Mouse (Mus musculus) urinary bladder, postnatal 25 days (tissue): ENCODE results near the gene Rpl7l1.
A peak's percentile ranks its signal among the peaks of the same experiment; 100 is the strongest.
"Not testable (repeated sequence)": the region's sequence is repeated elsewhere in the genome, so short reads cannot be mapped to it uniquely, and the experiment has no call there.

Source experiments
- DNase-seq: peaks from one replicate; pipeline ENCODE4 v3.0.0; 2022; ENCODE audit warnings: low spot score

Rpl7l1 gene

GRCm38 (mm10) chr17:46782341-46783221 lies at the start of gene Rpl7l1:
Gene Rpl7l1, minus strand, starts transcription at chr17:46782672.
- peak; percentile 90 for DNase-seq

- no peak for DNase-seq
Observed at GRCm38 (mm10) chr17:46829856-46830535, 47.5 kb upstream of the Rpl7l1 start.

- no peak for DNase-seq
Observed at GRCm38 (mm10) chr17:46828935-46829334, 46.5 kb upstream of the Rpl7l1 start.

- no peak for DNase-seq
Observed at GRCm38 (mm10) chr17:46823091-46823490, 40.6 kb upstream of the Rpl7l1 start.

GRCm38 (mm10) chr17:46820628-46821027 lies 38.2 kb upstream of the Rpl7l1 start:
- no peak for DNase-seq

GRCm38 (mm10) chr17:46817734-46818158 lies 35.3 kb upstream of the Rpl7l1 start:
- no peak for DNase-seq

- DNase-seq, result no peak
Observed at GRCm38 (mm10) chr17:46816306-46816705, 33.8 kb upstream of the Rpl7l1 start.

GRCm38 (mm10) chr17:46814497-46814896 lies 32.0 kb upstream of the Rpl7l1 start:
- DNase-seq, result no peak

GRCm38 (mm10) chr17:46813637-46814036 lies 31.2 kb upstream of the Rpl7l1 start:
- DNase-seq, result no peak

- DNase-seq, result no peak
Observed at GRCm38 (mm10) chr17:46812442-46812841, 30.0 kb upstream of the Rpl7l1 start.

- no peak for DNase-seq
Observed at GRCm38 (mm10) chr17:46810672-46811071, 28.2 kb upstream of the Rpl7l1 start.

- no peak for DNase-seq
Observed at GRCm38 (mm10) chr17:46809131-46809830, 26.8 kb upstream of the Rpl7l1 start.

GRCm38 (mm10) chr17:46808376-46808775 lies 25.9 kb upstream of the Rpl7l1 start:
- no peak for DNase-seq

GRCm38 (mm10) chr17:46801761-46802160 lies 19.3 kb upstream of the Rpl7l1 start:
- no peak for DNase-seq

- no peak for DNase-seq
Observed at GRCm38 (mm10) chr17:46799680-46800079, 17.2 kb upstream of the Rpl7l1 start.

GRCm38 (mm10) chr17:46797386-46797785 lies 14.9 kb upstream of the Rpl7l1 start:
- no peak for DNase-seq

- no peak for DNase-seq
Observed at GRCm38 (mm10) chr17:46796743-46797142, 14.3 kb upstream of the Rpl7l1 start.

GRCm38 (mm10) chr17:46792963-46793362 lies 10.5 kb upstream of the Rpl7l1 start:
- no peak for DNase-seq

GRCm38 (mm10) chr17:46787974-46788373 lies 5.5 kb upstream of the Rpl7l1 start:
- DNase-seq, result not testable (repeated sequence)

- DNase-seq, result no peak
Observed at GRCm38 (mm10) chr17:46786952-46787351, 4.5 kb upstream of the Rpl7l1 start.

GRCm38 (mm10) chr17:46783222-46783565 lies 722 bp upstream of the Rpl7l1 start:
- no peak for DNase-seq

GRCm38 (mm10) chr17:46781876-46782275 lies 596 bp downstream of the Rpl7l1 start:
- no peak for DNase-seq

- no peak for DNase-seq
Observed at GRCm38 (mm10) chr17:46776087-46776486, 6.4 kb downstream of the Rpl7l1 start.
